Mouse (Mus musculus) hindbrain, embryonic 12.5 days (tissue): ENCODE measurements around the gene E130311K13Rik. TPM values are rescaled to one million over a fixed set of nuclear protein-coding genes. Genes with fewer than 3 reads are reported as not detected.
A peak's percentile ranks its signal among the peaks of the same experiment; 100 is the strongest.

Experiments
- ATAC-seq: fragments of 200-750 bp; cut with Nextera tagmentation; 2 replicates; pipeline ENCODE4 v1.8.0; 2017; ENCODE audit warnings: moderate TSS enrichment; ENCODE audit not compliant: low FRiP score
- H3K27ac ChIP-seq: fragments of 300-500 bp; sonication (generic); 2 replicates; pipeline ENCODE4 v1.5.1; 2016; ENCODE audit warnings: mild to moderate bottlenecking
- H3K27me3 ChIP-seq: fragments of 300-500 bp; sonication (generic); 2 replicates; pipeline ENCODE4 v1.6.1; 2016; ENCODE audit warnings: mild to moderate bottlenecking
- H3K36me3 ChIP-seq: fragments of 300-500 bp; sonication (generic); 2 replicates; pipeline ENCODE4 v1.6.1; 2016; ENCODE audit warnings: mild to moderate bottlenecking
- H3K4me1 ChIP-seq: fragments of 300-500 bp; sonication (generic); 2 replicates; pipeline ENCODE4 v1.6.1; 2016
- H3K4me2 ChIP-seq: fragments of 300-500 bp; sonication (generic); replicated peaks from 2 replicates; pipeline ENCODE4 v1.6.1; 2016; ENCODE audit warnings: mild to moderate bottlenecking
- H3K4me3 ChIP-seq: fragments of 300-500 bp; sonication (generic); 2 replicates; pipeline ENCODE4 v1.5.1; 2016; ENCODE audit warnings: mild to moderate bottlenecking
- H3K9ac ChIP-seq: fragments of 300-500 bp; sonication (generic); 2 replicates; pipeline ENCODE4 v1.6.1; 2016; ENCODE audit warnings: mild to moderate bottlenecking, moderate library complexity
- H3K9me3 ChIP-seq: fragments of 300-500 bp; sonication (generic); replicated peaks from 2 replicates; pipeline ENCODE4 v1.6.1; 2016; ENCODE audit warnings: mild to moderate bottlenecking
- WGBS: fragments of 180-500 bp; shearing (Covaris S2); methylation state at CpG from one replicate; pipeline ENCODE4 v1.1.7; 2016; 5-methylcytosine and 5-hydroxymethylcytosine counted together
- polyA plus RNA-seq: library from polyadenylated mRNA; unstranded; fragments of >200 nt; fragmentation: Nextera tagmentation; extraction: Ambion mirVana; gene quantifications from 2 replicates; pipeline ENCODE4 v1.2.1, GENCODE M21; 2016

Gene E130311K13Rik
- polyA plus RNA-seq, 1 experiment from 2014 or later = 4.8 TPM

- H3K4me3 ChIP-seq = no peak overlapping the region
- H3K27ac ChIP-seq = no peak overlapping the region
- no peaks in the 10 kb centered on the region for H3K27me3 ChIP-seq
- no peaks in the 10 kb centered on the region for H3K4me1 ChIP-seq
- 68% methylated on average over 3 of the region's 3 CpGs for WGBS
- ATAC-seq = no peak
- no peaks in the 10 kb centered on the region for H3K9me3 ChIP-seq
- H3K4me2 ChIP-seq = no peak overlapping the region
- no peak overlapping the region for H3K9ac ChIP-seq
- no peaks in the 10 kb centered on the region for H3K36me3 ChIP-seq
These were observed 9.6 kb downstream of the E130311K13Rik start for GRCm38 (mm10) chr3:63919634-63920033.

DNA sequence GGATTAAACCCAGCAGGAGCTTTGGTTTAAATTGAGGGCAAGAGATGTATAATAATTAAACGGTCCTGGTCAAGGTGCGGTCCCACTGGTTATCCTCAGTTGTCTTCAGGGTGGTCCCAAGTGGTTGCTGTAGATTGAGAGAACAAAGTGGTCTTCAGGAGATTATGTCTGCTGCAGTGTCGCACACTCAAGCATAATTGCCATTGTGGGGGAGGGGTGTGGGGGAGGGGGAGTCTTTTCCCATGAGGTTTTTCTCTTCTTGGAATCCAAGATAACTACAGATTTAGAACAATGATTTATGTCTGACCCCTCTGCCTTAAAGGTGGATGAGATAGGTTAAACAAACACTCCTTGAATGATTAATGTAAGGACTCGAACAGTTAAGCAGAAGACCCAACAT is 19.0 kb downstream of the E130311K13Rik start:
- no peak overlapping the region for H3K27ac ChIP-seq
- no peak overlapping the region for H3K4me2 ChIP-seq
- H3K4me3 ChIP-seq = no peak overlapping the region
- H3K4me1 ChIP-seq = 0 out of 2 replicates have a peak, but pooled peaks cover 2% of the 10 kb centered on the region
- no peaks in the 10 kb centered on the region for H3K36me3 ChIP-seq
- no peak for ATAC-seq
- no peaks in the 10 kb centered on the region for H3K27me3 ChIP-seq
- 83% methylated on average over 4 of the region's 4 CpGs for WGBS
- H3K9ac ChIP-seq = no peak overlapping the region
- H3K9me3 ChIP-seq = no peaks in the 10 kb centered on the region

- Histone ChIP-seq H3K27me3 (no peaks in the 10 kb centered on the region), H3K9me3 (no peaks in the 10 kb centered on the region), H3K4me2 (peak overlapping the region; percentile 59), H3K36me3 (no peaks in the 10 kb centered on the region), H3K9ac (peak overlapping the region; percentile 52; the same call in 1 of the 2 replicates), H3K27ac (no peak overlapping the region), H3K4me3 (peak overlapping the region; percentile 33), H3K4me1 (peaks cover 6% of the 10 kb centered on the region; the same call in 1 of the 2 replicates)
- under 1% methylated on average over 18 of the region's 18 CpGs for WGBS
- peak; percentile 51; the same call in 1 of the 2 replicates for ATAC-seq
These were observed 24.0 kb downstream of the E130311K13Rik start for GRCm38 (mm10) chr3:63905241-63905640.

DNA sequence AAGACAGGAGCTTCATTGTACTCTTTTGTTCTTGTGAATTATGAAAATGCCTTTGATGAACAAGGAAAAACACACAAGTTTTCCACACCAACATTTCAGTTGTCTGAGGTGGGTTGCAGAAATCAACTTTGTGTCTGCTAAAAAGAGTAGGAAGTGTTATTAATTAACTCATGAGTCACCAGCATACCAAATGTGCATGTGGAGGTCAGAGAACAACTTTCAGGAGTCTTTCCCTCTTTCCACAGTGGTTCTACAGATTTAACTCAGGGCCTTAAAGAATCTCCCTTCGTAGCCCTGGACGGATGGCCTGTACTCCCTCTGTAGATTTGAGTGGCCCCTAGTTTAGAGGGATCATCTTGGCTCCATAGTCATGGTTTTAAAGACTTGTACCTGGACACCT is 25.1 kb downstream of the E130311K13Rik start:
- Histone ChIP-seq H3K9ac (no peak overlapping the region), H3K27ac (no peak overlapping the region), H3K27me3 (no peaks in the 10 kb centered on the region), H3K4me3 (no peak overlapping the region), H3K4me2 (no peak overlapping the region), H3K4me1 (peaks cover 14% of the 10 kb centered on the region), H3K36me3 (no peaks in the 10 kb centered on the region), H3K9me3 (no peaks in the 10 kb centered on the region)
- ATAC-seq = no peak
- 84% methylated on average over 2 of the region's 2 CpGs for WGBS

DNA sequence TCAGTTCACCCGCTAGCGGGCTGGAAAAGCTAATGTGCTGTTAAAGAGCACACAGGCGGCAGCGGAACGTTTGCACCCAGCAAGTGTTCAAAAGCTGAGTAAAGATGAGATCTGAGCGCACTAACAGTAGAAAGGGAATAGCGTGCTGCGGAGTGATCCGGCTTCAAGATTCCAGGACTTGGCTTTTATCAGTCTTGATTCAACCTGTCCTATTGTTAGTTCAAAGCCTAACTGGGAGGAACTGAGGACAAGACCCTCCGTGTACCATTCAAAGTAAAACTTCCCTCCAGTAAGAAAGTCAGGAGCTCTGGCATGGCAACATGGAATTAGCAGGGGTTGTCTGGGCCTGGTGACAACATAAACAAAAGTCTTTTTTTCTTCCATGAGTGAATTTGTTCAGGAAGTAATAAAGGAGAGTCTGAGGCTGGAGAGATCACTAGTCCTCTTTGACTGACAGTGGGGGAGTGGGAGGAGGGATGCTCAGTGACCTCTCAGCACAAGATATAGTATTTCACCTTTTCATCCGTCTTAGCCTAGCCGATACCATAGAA is 29.2 kb downstream of the E130311K13Rik start:
- no peaks in the 10 kb centered on the region for H3K27me3 ChIP-seq
- peak overlapping the region; percentile 93 for H3K27ac ChIP-seq
- H3K9ac ChIP-seq = no peak overlapping the region; the same call in 1 of the 2 replicates
- H3K4me2 ChIP-seq = peak overlapping the region; percentile 82
- H3K4me3 ChIP-seq = peak overlapping the region; percentile 77
- H3K36me3 ChIP-seq = no peaks in the 10 kb centered on the region
- H3K9me3 ChIP-seq = no peaks in the 10 kb centered on the region
- ATAC-seq = peak; percentile 26
- 1% methylated on average over 12 of the region's 12 CpGs for WGBS
- H3K4me1 ChIP-seq = peaks cover 26% of the 10 kb centered on the region

DNA sequence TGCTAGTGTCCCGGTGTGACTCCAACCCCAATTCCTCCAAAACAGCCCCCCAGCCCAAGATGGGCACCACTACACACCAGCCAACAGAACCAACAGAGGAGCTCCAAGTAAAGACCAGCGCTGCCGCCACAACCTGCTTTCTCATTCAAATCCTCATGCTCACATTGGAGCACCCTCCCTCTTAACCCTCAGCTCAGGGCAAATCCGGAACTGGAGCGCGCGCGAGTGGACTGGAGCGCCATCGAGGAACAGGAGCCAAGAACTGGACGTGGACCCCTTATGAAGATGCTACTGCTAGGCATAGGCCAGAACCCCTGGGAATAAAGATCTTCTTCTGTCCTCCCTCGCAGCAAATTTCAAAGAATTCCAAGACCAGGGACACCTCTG is 30.0 kb downstream of the E130311K13Rik start, which contains the start of gene Plch1:
Plch1 (minus strand) TSS at position 164 of the 387 bp plus-strand sequence.
- Histone ChIP-seq H3K4me2 (peak within 1 kb of the TSS; percentile 82), H3K36me3 (no peaks in the 10 kb centered on the region), H3K9ac (peak within 1 kb of the TSS; percentile 81), H3K27ac (peak within 1 kb of the TSS; percentile 93), H3K9me3 (no peaks in the 10 kb centered on the region), H3K4me3 (peak within 1 kb of the TSS; percentile 77), H3K27me3 (no peaks in the 10 kb centered on the region), H3K4me1 (peaks cover 26% of the 10 kb centered on the region)
- peak; percentile 74 for ATAC-seq
- WGBS = 0% methylated on average over 12 of the region's 12 CpGs

- peak; percentile 85 for ATAC-seq
These were observed 30.5 kb downstream of the E130311K13Rik start for GRCm38 (mm10) chr3:63898581-63899308.

GRCm38 (mm10) chr3:63897177-63897576 is 32.1 kb downstream of the E130311K13Rik start:
- no peak for ATAC-seq
- Histone ChIP-seq H3K9me3 (no peaks in the 10 kb centered on the region), H3K4me3 (peak overlapping the region; percentile 77), H3K27ac (peak overlapping the region; percentile 30), H3K4me2 (peak overlapping the region; percentile 82), H3K4me1 (peaks cover 35% of the 10 kb centered on the region), H3K9ac (no peak overlapping the region), H3K27me3 (no peaks in the 10 kb centered on the region), H3K36me3 (no peaks in the 10 kb centered on the region)
- WGBS = 15% methylated on average over 1 of the region's 1 CpGs

More at GRCm38 (mm10) chr3:63898581-63899308, 30.5 kb downstream of the E130311K13Rik start:
- Histone ChIP-seq H3K27me3 (no peaks in the 10 kb centered on the region), H3K27ac (peak overlapping the region; percentile 93), H3K9me3 (no peaks in the 10 kb centered on the region), H3K4me1 (peaks cover 32% of the 10 kb centered on the region), H3K4me3 (peak overlapping the region; percentile 77), H3K9ac (peak overlapping the region; percentile 81), H3K36me3 (no peaks in the 10 kb centered on the region), H3K4me2 (peak overlapping the region; percentile 82)
- under 1% methylated on average over 41 of the region's 41 CpGs for WGBS

- WGBS = 53% methylated on average over 4 of the region's 4 CpGs
- peaks cover 35% of the 10 kb centered on the region for H3K4me1 ChIP-seq
- H3K9me3 ChIP-seq = no peaks in the 10 kb centered on the region
- H3K36me3 ChIP-seq = no peaks in the 10 kb centered on the region
- no peaks in the 10 kb centered on the region for H3K27me3 ChIP-seq
- peak overlapping the region; percentile 67 for H3K27ac ChIP-seq
- no peak for ATAC-seq
- H3K4me3 ChIP-seq = 0 out of 2 replicates have a peak overlapping the region, but pooled peaks have one; percentile 77
- H3K9ac ChIP-seq = no peak overlapping the region
- peak overlapping the region; percentile 82 for H3K4me2 ChIP-seq
These were observed 33.0 kb downstream of the E130311K13Rik start for GRCm38 (mm10) chr3:63896303-63896702.

DNA sequence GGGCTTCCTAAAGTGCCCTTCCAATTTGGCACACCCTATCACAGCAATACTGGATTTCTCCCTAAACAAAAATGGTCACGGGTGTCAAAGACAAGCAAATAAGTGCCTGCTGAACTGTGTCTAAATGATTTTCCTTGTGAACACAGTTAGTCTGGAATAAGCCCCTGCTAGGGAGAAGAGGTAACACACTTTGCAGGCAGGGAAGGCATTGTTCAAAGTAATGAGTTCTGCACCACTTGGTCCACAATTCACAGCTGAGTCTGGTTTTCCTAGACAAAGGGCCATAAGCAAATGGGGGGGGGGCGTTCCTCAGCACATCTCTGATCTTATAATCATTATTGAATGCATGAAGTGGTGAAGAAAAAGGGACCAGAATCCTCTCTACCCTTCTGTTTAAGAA is 33.5 kb downstream of the E130311K13Rik start:
- ATAC-seq = peak; percentile 29
- peak overlapping the region; percentile 67 for H3K27ac ChIP-seq
- no peaks in the 10 kb centered on the region for H3K27me3 ChIP-seq
- peak overlapping the region; percentile 82; the same call in 1 of the 2 replicates for H3K4me2 ChIP-seq
- H3K9me3 ChIP-seq = no peaks in the 10 kb centered on the region
- 22% methylated on average over 2 of the region's 2 CpGs for WGBS
- H3K4me3 ChIP-seq = no peak overlapping the region
- H3K9ac ChIP-seq = no peak overlapping the region
- no peaks in the 10 kb centered on the region for H3K36me3 ChIP-seq
- peaks cover 35% of the 10 kb centered on the region for H3K4me1 ChIP-seq

GRCm38 (mm10) chr3:63893677-63894076 is 35.6 kb downstream of the E130311K13Rik start:
- H3K9ac ChIP-seq = no peak overlapping the region
- H3K4me2 ChIP-seq = no peak overlapping the region
- no peaks in the 10 kb centered on the region for H3K9me3 ChIP-seq
- H3K27me3 ChIP-seq = no peaks in the 10 kb centered on the region
- no peak for ATAC-seq
- WGBS = 49% methylated on average over 7 of the region's 7 CpGs
- H3K27ac ChIP-seq = no peak overlapping the region
- peaks cover 24% of the 10 kb centered on the region for H3K4me1 ChIP-seq
- no peaks in the 10 kb centered on the region for H3K36me3 ChIP-seq
- no peak overlapping the region for H3K4me3 ChIP-seq

- H3K27me3 ChIP-seq = no peaks in the 10 kb centered on the region
- WGBS = 65% methylated on average over 3 of the region's 3 CpGs
- H3K4me1 ChIP-seq = peaks cover 17% of the 10 kb centered on the region; the same call in 1 of the 2 replicates
- H3K4me3 ChIP-seq = no peak overlapping the region
- no peak overlapping the region for H3K4me2 ChIP-seq
- H3K9me3 ChIP-seq = no peaks in the 10 kb centered on the region
- no peak overlapping the region for H3K9ac ChIP-seq
- H3K27ac ChIP-seq = no peak overlapping the region
- no peak for ATAC-seq
- no peaks in the 10 kb centered on the region for H3K36me3 ChIP-seq
These were observed 37.1 kb downstream of the E130311K13Rik start for GRCm38 (mm10) chr3:63892154-63892553.
